Mouse (Mus musculus) myocyte (in vitro differentiated cells): ENCODE results near the gene Cep72. TPM values are rescaled to one million over a fixed set of nuclear protein-coding genes. Genes with fewer than 3 reads are reported as not detected.

ENCODE experiments used
- H3K27me3 ChIP-seq: one replicate; pipeline ENCODE4 v1.6.1; 2011; ENCODE audit not compliant: control insufficient read depth, insufficient read depth, insufficient read length
- H3K36me3 ChIP-seq: one replicate; pipeline ENCODE4 v1.6.1; 2011; ENCODE audit not compliant: control insufficient read depth, insufficient read depth
- H3K4me2 ChIP-seq: one replicate; pipeline ENCODE4 v1.6.1; 2011; ENCODE audit warnings: low read depth, control low read depth
- H3K4me3 ChIP-seq: one replicate; pipeline ENCODE4 v1.5.1; 2011; ENCODE audit warnings: mild to moderate bottlenecking, control low read depth, moderate library complexity
- H3K79me2 ChIP-seq: one replicate; pipeline ENCODE4 v1.6.1; 2011; ENCODE audit not compliant: control insufficient read depth, insufficient read depth
- H3ac ChIP-seq: one replicate; pipeline ENCODE4 v1.6.1; 2011; ENCODE audit not compliant: control insufficient read depth, insufficient read length
- CEBPB ChIP-seq: IDR thresholded peaks from 2 replicates; pipeline ENCODE4 v1.6.1; 2011; ENCODE audit warnings: mild to moderate bottlenecking, moderate library complexity; ENCODE audit not compliant: poor library complexity, insufficient read depth, severe bottlenecking
- E2F4 ChIP-seq: IDR thresholded peaks from one replicate; pipeline ENCODE4 v1.6.1; 2011; ENCODE audit warnings: mild to moderate bottlenecking, control low read depth, moderate library complexity; ENCODE audit not compliant: insufficient read depth
- MAX ChIP-seq: IDR thresholded peaks from one replicate; pipeline ENCODE4 v1.6.1; 2011; ENCODE audit warnings: low read depth, mild to moderate bottlenecking, control low read depth
- MYOD1 ChIP-seq, 3 experiments: IDR thresholded peaks; one replicate each; pipeline ENCODE4 v1.6.1; 2011; ENCODE audit warnings: control low read depth in 2 of 3, low read depth in 2 of 3, mild to moderate bottlenecking in 2 of 3, moderate library complexity in 1 of 3; ENCODE audit not compliant: insufficient read length in 2 of 3, control insufficient read depth in 1 of 3
- MYOG ChIP-seq, 3 experiments: IDR thresholded peaks; one replicate each; pipeline ENCODE4 v1.6.1; 2011; ENCODE audit warnings: control low read depth in 2 of 3, low read depth in 2 of 3, mild to moderate bottlenecking in 2 of 3; ENCODE audit not compliant: insufficient read length in 2 of 3, control insufficient read depth in 1 of 3, insufficient read depth in 1 of 3
- POLR2A ChIP-seq: IDR thresholded peaks from one replicate; pipeline ENCODE4 v1.6.1; 2011; ENCODE audit warnings: low read depth, mild to moderate bottlenecking, control low read depth, moderate library complexity; ENCODE audit not compliant: insufficient read length
- POLR2AphosphoS2 ChIP-seq: IDR thresholded peaks from one replicate; pipeline ENCODE4 v1.6.1; 2011; ENCODE audit warnings: low read depth, control low read depth; ENCODE audit not compliant: insufficient read length
- REST ChIP-seq: IDR thresholded peaks from one replicate; pipeline ENCODE4 v1.6.1; 2011; ENCODE audit warnings: mild to moderate bottlenecking, control low read depth, moderate library complexity; ENCODE audit not compliant: insufficient read depth, insufficient read length
- SRF ChIP-seq: IDR thresholded peaks from one replicate; pipeline ENCODE4 v1.6.1; 2011; ENCODE audit warnings: low read depth; ENCODE audit not compliant: control insufficient read depth, insufficient read length
- TCF12 ChIP-seq: IDR thresholded peaks from one replicate; pipeline ENCODE4 v1.6.1; 2011; ENCODE audit warnings: mild to moderate bottlenecking, control low read depth; ENCODE audit not compliant: poor library complexity, insufficient read depth, severe bottlenecking
- TCF3 ChIP-seq: IDR thresholded peaks from one replicate; pipeline ENCODE4 v1.6.1; 2011; ENCODE audit warnings: low read depth, control low read depth; ENCODE audit not compliant: insufficient read length
- USF1 ChIP-seq: IDR thresholded peaks from one replicate; pipeline ENCODE4 v1.6.1; 2011; ENCODE audit warnings: low read depth, mild to moderate bottlenecking, control low read depth, moderate library complexity
- polyA plus RNA-seq: library from polyadenylated mRNA; unstranded; fragments of >200 nt; fragmentation: generic; extraction: Trizol; gene quantifications from one replicate; pipeline ENCODE4 v1.2.1, GENCODE M21; 2012; ENCODE audit warnings: missing spikeins

Gene Cep72
- polyA plus RNA-seq, 1 experiment = 0.72 TPM

- TF ChIP-seq CEBPB (no peak), SRF (no peak), MYOG (IDR thresholded peaks at IDR 0.05; ENCODE audit: control insufficient read depth in 1 of 3, insufficient read depth in 1 of 3, insufficient read length in 2 of 3, low read depth in 2 of 3) (no peak), POLR2AphosphoS2 (no peak), TCF12 (no peak), MYOD1 (IDR thresholded peaks at IDR 0.05; ENCODE audit: control insufficient read depth in 1 of 3, insufficient read length in 2 of 3, low read depth in 2 of 3) (no peak), TCF3 (no peak), MAX (no peak), USF1 (no peak), POLR2A (no peak), REST (no peak), E2F4 (no peak)
- Histone ChIP-seq H3K4me2 (no peak overlapping the region), H3K79me2 (no peaks in the 10 kb centered on the region), H3K27me3 (no peaks in the 10 kb centered on the region), H3K4me3 (no peak overlapping the region), H3K36me3 (no peaks in the 10 kb centered on the region), H3ac (no peak overlapping the region)
Measured at GRCm38 (mm10) chr13:74034756-74035155, 27.3 kb downstream of the Cep72 start.

GRCm38 (mm10) chr13:74031133-74031532 lies 31.0 kb downstream of the Cep72 start:
- H3K79me2 ChIP-seq = no peaks in the 10 kb centered on the region
- no peaks in the 10 kb centered on the region for H3K36me3 ChIP-seq
- TF ChIP-seq E2F4 = no peak
- no peak for TF ChIP-seq MAX
- TF ChIP-seq MYOG (IDR thresholded peaks at IDR 0.05; ENCODE audit: control insufficient read depth in 1 of 3, insufficient read depth in 1 of 3, insufficient read length in 2 of 3, low read depth in 2 of 3) = no peak
- TF ChIP-seq USF1 = no peak
- TF ChIP-seq REST = no peak
- no peak for TF ChIP-seq POLR2AphosphoS2
- TF ChIP-seq TCF12 = no peak
- no peak for TF ChIP-seq MYOD1 (IDR thresholded peaks at IDR 0.05; ENCODE audit: control insufficient read depth in 1 of 3, insufficient read length in 2 of 3, low read depth in 2 of 3)
- no peak for TF ChIP-seq CEBPB
- no peak for TF ChIP-seq POLR2A
- no peak for TF ChIP-seq TCF3
- TF ChIP-seq SRF = no peak
- H3K4me3 ChIP-seq = no peak overlapping the region
- no peaks in the 10 kb centered on the region for H3K27me3 ChIP-seq
- H3K4me2 ChIP-seq = no peak overlapping the region
- H3ac ChIP-seq = no peak overlapping the region

- no peak overlapping the region for H3K4me2 ChIP-seq
- no peak overlapping the region for H3ac ChIP-seq
- no peaks in the 10 kb centered on the region for H3K27me3 ChIP-seq
- H3K36me3 ChIP-seq = no peaks in the 10 kb centered on the region
- no peak overlapping the region for H3K4me3 ChIP-seq
- no peaks in the 10 kb centered on the region for H3K79me2 ChIP-seq
- TF ChIP-seq MYOD1 (IDR thresholded peaks at IDR 0.05; ENCODE audit: control insufficient read depth in 1 of 3, insufficient read length in 2 of 3, low read depth in 2 of 3) = no peak
- TF ChIP-seq E2F4 = no peak
Measured at GRCm38 (mm10) chr13:74030691-74031090, 31.4 kb downstream of the Cep72 start.

- Histone ChIP-seq H3ac (no peak overlapping the region), H3K79me2 (no peaks in the 10 kb centered on the region), H3K27me3 (peaks cover 1% of the 10 kb centered on the region), H3K4me3 (no peak overlapping the region), H3K36me3 (no peaks in the 10 kb centered on the region), H3K4me2 (no peak overlapping the region)
- TF ChIP-seq MYOD1 (IDR thresholded peaks at IDR 0.05; ENCODE audit: control insufficient read depth in 1 of 3, insufficient read length in 2 of 3, low read depth in 2 of 3) = no peak
Measured at GRCm38 (mm10) chr13:74029013-74029412, 33.1 kb downstream of the Cep72 start.

GRCm38 (mm10) chr13:74028116-74028515 lies 34.0 kb downstream of the Cep72 start:
- H3K36me3 ChIP-seq = no peaks in the 10 kb centered on the region
- H3K4me3 ChIP-seq = no peak overlapping the region
- H3ac ChIP-seq = no peak overlapping the region
- TF ChIP-seq CEBPB (no peak), MYOG (IDR thresholded peaks at IDR 0.05; ENCODE audit: control insufficient read depth in 1 of 3, insufficient read depth in 1 of 3, insufficient read length in 2 of 3, low read depth in 2 of 3) (no peak), USF1 (no peak), REST (no peak), MAX (no peak)
- no peak overlapping the region for H3K4me2 ChIP-seq
- peaks cover 8% of the 10 kb centered on the region for H3K27me3 ChIP-seq
- H3K79me2 ChIP-seq = no peaks in the 10 kb centered on the region
